Mouse (Mus musculus) midbrain, embryonic 16.5 days (tissue): ENCODE results near the gene Slc4a2. TPM values are rescaled to one million over a fixed set of nuclear protein-coding genes. Genes with fewer than 3 reads are reported as not detected.

Experiments
- ATAC-seq: fragments of 200-750 bp; cut with Nextera tagmentation; 2 replicates; pipeline ENCODE4 v1.8.0; 2017; ENCODE audit warnings: moderate TSS enrichment
- H3K27ac ChIP-seq: fragments of 300-500 bp; sonication (generic); 2 replicates; pipeline ENCODE4 v1.5.1; 2014; ENCODE audit warnings: mild to moderate bottlenecking, low read length, mixed read lengths
- H3K27me3 ChIP-seq: fragments of 300-500 bp; sonication (generic); 2 replicates; pipeline ENCODE4 v1.6.1; 2014; ENCODE audit warnings: low read depth, low read length, mixed read lengths; ENCODE audit not compliant: control insufficient read depth, insufficient read depth
- H3K36me3 ChIP-seq: fragments of 300-500 bp; sonication (generic); 2 replicates; pipeline ENCODE4 v1.6.1; 2014; ENCODE audit warnings: mild to moderate bottlenecking, low read length, moderate library complexity, mixed read lengths; ENCODE audit not compliant: control insufficient read depth, insufficient read depth
- H3K4me1 ChIP-seq: fragments of 300-500 bp; sonication (generic); 2 replicates; pipeline ENCODE4 v1.6.1; 2014; ENCODE audit warnings: mild to moderate bottlenecking, low read length, mixed read lengths; ENCODE audit not compliant: control insufficient read depth, insufficient read depth
- H3K4me2 ChIP-seq: fragments of 300-500 bp; sonication (generic); 2 replicates; pipeline ENCODE4 v1.6.1; 2014; ENCODE audit warnings: mild to moderate bottlenecking, low read length, mixed read lengths
- H3K4me3 ChIP-seq: fragments of 300-500 bp; sonication (generic); 2 replicates; pipeline ENCODE4 v1.5.1; 2014; ENCODE audit warnings: low read depth, mild to moderate bottlenecking, low read length, moderate library complexity, mixed read lengths
- H3K9ac ChIP-seq: fragments of 300-500 bp; sonication (generic); 2 replicates; pipeline ENCODE4 v1.6.1; 2014; ENCODE audit warnings: low read depth, low read length, mixed read lengths
- H3K9me3 ChIP-seq: fragments of 300-500 bp; sonication (generic); replicated peaks from 2 replicates; pipeline ENCODE4 v1.6.1; 2014; ENCODE audit warnings: mild to moderate bottlenecking, low read length, mixed read lengths; ENCODE audit not compliant: control insufficient read depth, poor library complexity, severe bottlenecking
- WGBS: fragments of 180-500 bp; shearing (Covaris S2); extraction: QIAGEN DNeasy Blood & Tissue Kit; methylation state at CpG from one replicate; pipeline ENCODE4 v1.1.7; 2014; 5-methylcytosine and 5-hydroxymethylcytosine counted together
- polyA plus RNA-seq: library from polyadenylated mRNA; unstranded; fragments of >200 nt; fragmentation: Nextera tagmentation; extraction: Ambion mirVana; gene quantifications from 2 replicates; pipeline ENCODE4 v1.2.1, GENCODE M21; 2015

Slc4a2 gene
- polyA plus RNA-seq, 1 experiment from 2014 or later, result 23.7 TPM

- 19% methylated on average over 12 of the region's 12 CpGs for WGBS
- Histone ChIP-seq H3K27me3 (no peaks in the 10 kb centered on the region), H3K9me3 (no peaks in the 10 kb centered on the region), H3K4me1 (peaks cover 14% of the 10 kb centered on the region), H3K4me2 (no peak overlapping the region), H3K36me3 (no peaks in the 10 kb centered on the region), H3K27ac (no peak overlapping the region), H3K4me3 (no peak overlapping the region), H3K9ac (no peak overlapping the region)
- no peak for ATAC-seq
These were observed 43.1 kb downstream of the Slc4a2 start for GRCm38 (mm10) chr5:24466762-24467161.

DNA sequence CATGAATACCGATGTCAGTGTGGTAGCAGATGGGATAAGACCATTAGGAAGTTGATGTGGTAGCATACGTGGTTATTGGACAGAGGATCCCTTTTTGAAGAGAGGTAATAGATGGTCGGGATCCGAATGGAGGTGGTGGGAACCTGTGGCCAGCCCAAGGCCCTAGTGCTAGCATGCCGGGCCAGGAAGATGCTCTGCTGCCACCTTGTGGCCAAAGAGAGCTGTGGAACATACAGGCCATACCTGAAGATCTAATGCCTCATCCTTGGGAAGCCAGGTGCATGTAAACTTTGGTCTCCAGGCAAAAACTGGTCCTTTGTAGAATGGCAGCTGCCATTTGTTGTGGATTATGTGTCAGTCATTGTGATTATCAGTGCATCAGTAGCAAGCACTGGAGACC is 47.0 kb downstream of the Slc4a2 start:
- Histone ChIP-seq H3K4me3 (no peak overlapping the region), H3K27ac (no peak overlapping the region), H3K4me1 (peaks cover 33% of the 10 kb centered on the region), H3K4me2 (no peak overlapping the region), H3K36me3 (no peaks in the 10 kb centered on the region), H3K27me3 (no peaks in the 10 kb centered on the region; the same call in none of the 2 replicates), H3K9ac (no peak overlapping the region), H3K9me3 (no peaks in the 10 kb centered on the region)
- 9% methylated on average over 5 of the region's 5 CpGs for WGBS
- ATAC-seq, result peak; percentile 63

- Histone ChIP-seq H3K27me3 (no peaks in the 10 kb centered on the region; the same call in none of the 2 replicates), H3K27ac (no peak overlapping the region), H3K4me3 (no peak overlapping the region), H3K4me1 (peaks cover 21% of the 10 kb centered on the region), H3K9me3 (no peaks in the 10 kb centered on the region), H3K36me3 (peaks cover 7% of the 10 kb centered on the region), H3K4me2 (no peak overlapping the region), H3K9ac (no peak overlapping the region)
- no peak for ATAC-seq
- 33% methylated on average over 6 of the region's 7 CpGs for WGBS
These were observed 49.4 kb downstream of the Slc4a2 start for GRCm38 (mm10) chr5:24472884-24473619.

GRCm38 (mm10) chr5:24474025-24474722 is 50.5 kb downstream of the Slc4a2 start:
- Histone ChIP-seq H3K4me2 (peak overlapping the region; percentile 54), H3K4me1 (peaks cover 21% of the 10 kb centered on the region), H3K9me3 (no peaks in the 10 kb centered on the region), H3K4me3 (peak overlapping the region; percentile 31), H3K27ac (no peak overlapping the region), H3K9ac (peak overlapping the region; percentile 60), H3K36me3 (peaks cover 16% of the 10 kb centered on the region), H3K27me3 (no peaks in the 10 kb centered on the region; the same call in none of the 2 replicates)
- ATAC-seq, result no peak
- 6% methylated on average over 57 of the region's 77 CpGs for WGBS

DNA sequence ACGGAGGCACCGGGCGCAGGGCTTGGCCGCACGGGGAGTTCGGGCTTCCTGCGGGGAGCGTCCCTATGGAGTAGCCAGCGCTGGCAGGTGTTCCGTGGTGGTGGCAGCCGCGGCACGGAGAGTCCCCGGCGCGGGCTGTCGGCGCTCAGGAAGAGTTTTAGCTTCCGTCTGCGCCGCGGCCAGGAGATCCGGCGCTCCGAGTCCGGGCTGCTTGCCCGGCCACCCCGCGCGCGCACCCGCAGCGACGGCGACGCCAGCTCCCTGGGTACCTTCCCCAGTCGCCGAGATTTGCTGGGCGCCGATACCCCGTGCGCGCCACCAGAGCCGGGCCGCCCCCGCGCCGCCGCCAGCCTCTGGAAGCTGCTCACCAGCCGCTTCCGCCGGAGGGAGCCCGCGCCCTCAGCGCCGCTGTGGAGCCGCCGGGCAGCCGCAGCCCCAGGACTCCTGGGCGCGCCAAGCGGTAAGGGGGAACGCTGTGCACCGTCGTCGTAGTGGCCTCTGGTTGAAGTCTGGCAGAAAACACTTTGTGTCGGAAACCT is 51.2 kb downstream of the Slc4a2 start:
- Histone ChIP-seq H3K27ac (no peak overlapping the region), H3K9me3 (no peaks in the 10 kb centered on the region), H3K4me3 (peak overlapping the region; percentile 31), H3K4me1 (peaks cover 21% of the 10 kb centered on the region), H3K4me2 (peak overlapping the region; percentile 54), H3K27me3 (no peaks in the 10 kb centered on the region; the same call in none of the 2 replicates), H3K9ac (peak overlapping the region; percentile 60), H3K36me3 (peaks cover 22% of the 10 kb centered on the region)
- 5% methylated on average over 65 of the region's 67 CpGs for WGBS
- ATAC-seq, result no peak

GRCm38 (mm10) chr5:24475476-24476241 is 52.0 kb downstream of the Slc4a2 start:
- Histone ChIP-seq H3K9ac (no peak overlapping the region), H3K27me3 (no peaks in the 10 kb centered on the region; the same call in none of the 2 replicates), H3K9me3 (no peaks in the 10 kb centered on the region), H3K4me2 (no peak overlapping the region), H3K27ac (no peak overlapping the region), H3K4me3 (no peak overlapping the region), H3K4me1 (peaks cover 21% of the 10 kb centered on the region), H3K36me3 (peaks cover 29% of the 10 kb centered on the region)
- WGBS, result 81% methylated on average over 6 of the region's 6 CpGs
- ATAC-seq, result no peak

GRCm38 (mm10) chr5:24477909-24478308 is 54.3 kb downstream of the Slc4a2 start:
- Histone ChIP-seq H3K4me3 (no peak overlapping the region), H3K27ac (no peak overlapping the region), H3K27me3 (no peaks in the 10 kb centered on the region; the same call in none of the 2 replicates), H3K9ac (no peak overlapping the region), H3K4me1 (peaks cover 30% of the 10 kb centered on the region), H3K9me3 (no peaks in the 10 kb centered on the region), H3K4me2 (no peak overlapping the region), H3K36me3 (peaks cover 32% of the 10 kb centered on the region)
- no peak for ATAC-seq
- whole genome bisulfite sequencing, result 93% methylated on average over 9 of the region's 9 CpGs

- peak; percentile 43 for ATAC-seq
- no peak overlapping the region for H3K4me2 ChIP-seq
- H3K9ac ChIP-seq, result no peak overlapping the region
- peaks cover 13% of the 10 kb centered on the region for H3K4me1 ChIP-seq
- no peaks in the 10 kb centered on the region for H3K27me3 ChIP-seq
- H3K36me3 ChIP-seq, result peaks cover 36% of the 10 kb centered on the region
- no peak overlapping the region for H3K27ac ChIP-seq
- 7% methylated on average over 3 of the region's 4 CpGs for WGBS
- no peaks in the 10 kb centered on the region for H3K9me3 ChIP-seq
- no peak overlapping the region for H3K4me3 ChIP-seq
These were observed 58.0 kb downstream of the Slc4a2 start for GRCm38 (mm10) chr5:24481647-24482046.
